Mouse (Mus musculus) left cerebral cortex, postnatal 36 days (tissue): ENCODE data around the gene Fxyd5. TPM values are rescaled to one million over a fixed set of nuclear protein-coding genes. Genes with fewer than 3 reads are reported as not detected.

ENCODE experiments used
- DNase-seq, 2 experiments: peaks; one replicate each; pipeline ENCODE4 v3.0.0; 2021 to 2022; ENCODE audit warnings: low spot score in 2 of 2, mixed read lengths in 1 of 2
- intact Hi-C: fragments of 180-260 bp; cut with DNase I; formaldehyde crosslinking; loops from one replicate; pipeline ENCODE4 v1.15.1; 2025
- total RNA-seq, 2 experiments: library from RNA; stranded (reverse); gene quantifications; 2 replicates each; pipeline ENCODE4 v1.2.3; 2021

Fxyd5 gene
- total RNA-seq, 2 experiments from 2014 or later, result 19.8 to 39.0 TPM

GRCm38 (mm10) chr7:31049846-31050281 lies 7.6 kb upstream of the Fxyd5 start:
- intact Hi-C loops, result loop anchor here (5.0 kb wide), 1 partner anchor 93 kb away; the partner anchor contains the start of gene Usf2

GRCm38 (mm10) chr7:31049135-31049845 lies 7.0 kb upstream of the Fxyd5 start:
- DNase-seq, result peak; percentile 42 to 57
- intact Hi-C loops, result no loop called here

More at GRCm38 (mm10) chr7:31049846-31050281, 7.6 kb upstream of the Fxyd5 start:
- peak; percentile 59 to 80 for DNase-seq

GRCm38 (mm10) chr7:31041662-31042315 lies 492 bp downstream of the Fxyd5 start:
- DNase-seq, result no peak
- intact Hi-C loops, result no loop called here

- intact Hi-C loops, result no loop called here
- DNase-seq, result no peak
Measured at GRCm38 (mm10) chr7:31041023-31041407, 1.3 kb downstream of the Fxyd5 start.

- intact Hi-C loops, result no loop called here
- DNase-seq, result no peak
Measured at GRCm38 (mm10) chr7:31040281-31041022, 1.8 kb downstream of the Fxyd5 start.

- intact Hi-C loops, result no loop called here
- no peak for DNase-seq
Measured at GRCm38 (mm10) chr7:31039011-31039410, 3.3 kb downstream of the Fxyd5 start.

GRCm38 (mm10) chr7:31037675-31038074 lies 4.6 kb downstream of the Fxyd5 start:
- DNase-seq, result no peak

GRCm38 (mm10) chr7:31036917-31037316 lies 5.4 kb downstream of the Fxyd5 start:
- no peak for DNase-seq
- intact Hi-C loops, result no loop called here

More at GRCm38 (mm10) chr7:31037675-31038074, 4.6 kb downstream of the Fxyd5 start:
- intact Hi-C loops, result no loop called here

GRCm38 (mm10) chr7:31035291-31035690 lies 7.0 kb downstream of the Fxyd5 start:
- intact Hi-C loops, result no loop called here
- DNase-seq, result no peak

- intact Hi-C loops, result no loop called here
- no peak for DNase-seq
Measured at GRCm38 (mm10) chr7:31034789-31035188, 7.5 kb downstream of the Fxyd5 start.

GRCm38 (mm10) chr7:31033409-31034165 lies 8.7 kb downstream of the Fxyd5 start:
- DNase-seq, result no peak
- intact Hi-C loops, result no loop called here

GRCm38 (mm10) chr7:31031731-31032130 lies 10.6 kb downstream of the Fxyd5 start:
- intact Hi-C loops, result no loop called here
- no peak for DNase-seq

GRCm38 (mm10) chr7:31030717-31031116 lies 11.6 kb downstream of the Fxyd5 start:
- no peak for DNase-seq
- intact Hi-C loops, result no loop called here

- intact Hi-C loops, result no loop called here
- DNase-seq, result no peak
Measured at GRCm38 (mm10) chr7:31028609-31029008, 13.7 kb downstream of the Fxyd5 start.

GRCm38 (mm10) chr7:31017104-31017901 lies 25.0 kb downstream of the Fxyd5 start:
- DNase-seq, result peak; percentile 76 to 80
- intact Hi-C loops, result no loop called here

GRCm38 (mm10) chr7:31012971-31013370 lies 29.3 kb downstream of the Fxyd5 start:
- no peak for DNase-seq
- intact Hi-C loops, result no loop called here

GRCm38 (mm10) chr7:31008889-31009288 lies 33.4 kb downstream of the Fxyd5 start:
- intact Hi-C loops, result no loop called here
- no peak for DNase-seq

- no peak for DNase-seq
Measured at GRCm38 (mm10) chr7:31008175-31008574, 34.1 kb downstream of the Fxyd5 start.

GRCm38 (mm10) chr7:31007775-31008174 lies 34.5 kb downstream of the Fxyd5 start:
- DNase-seq, result no peak
- intact Hi-C loops, result no loop called here

More at GRCm38 (mm10) chr7:31008175-31008574, 34.1 kb downstream of the Fxyd5 start:
- intact Hi-C loops, result no loop called here
